Mouse (Mus musculus): ENCODE measurements around the gene Ptprg. TPM values are rescaled to one million over a fixed set of nuclear protein-coding genes. Genes with fewer than 3 reads are reported as not detected.

Gene Ptprg
- total RNA-seq (2021): 10 to 100 TPM; 69.3 to 72.5 TPM

- peak; percentile 88 for DNase-seq
These were observed at the start of gene Ptprg for GRCm38 (mm10) chr14:11553273-11553665. TSS of gene Ptprg (plus strand) at chr14:11553532.

GRCm38 (mm10) chr14:11503803-11504365 lies 49.4 kb upstream of the Ptprg start:
- no peak for DNase-seq

- DNase-seq: peak; percentile 75
These were observed 43.2 kb upstream of the Ptprg start for GRCm38 (mm10) chr14:11510173-11510572.

- DNase-seq: no peak
These were observed 34.2 kb upstream of the Ptprg start for GRCm38 (mm10) chr14:11519171-11519570.

GRCm38 (mm10) chr14:11523052-11523451 lies 30.3 kb upstream of the Ptprg start:
- no peak for DNase-seq

GRCm38 (mm10) chr14:11529591-11529990 lies 23.7 kb upstream of the Ptprg start:
- DNase-seq: no peak

- peak; percentile 16 for DNase-seq
These were observed 18.9 kb upstream of the Ptprg start for GRCm38 (mm10) chr14:11534456-11534855.

- DNase-seq: no peak
These were observed 17.2 kb upstream of the Ptprg start for GRCm38 (mm10) chr14:11536121-11536520.

GRCm38 (mm10) chr14:11551892-11552291 lies 1.4 kb upstream of the Ptprg start:
- no peak for DNase-seq

- peak; percentile 42 for DNase-seq
These were observed 635 bp upstream of the Ptprg start for GRCm38 (mm10) chr14:11552521-11553272.

GRCm38 (mm10) chr14:11553679-11554305 lies 460 bp downstream of the Ptprg start:
- no peak for DNase-seq

GRCm38 (mm10) chr14:11554306-11555041 lies 1.1 kb downstream of the Ptprg start:
- peak; percentile 72 for DNase-seq

- peak; percentile 36 for DNase-seq
These were observed 1.7 kb downstream of the Ptprg start for GRCm38 (mm10) chr14:11555061-11555501.

- DNase-seq: peak; percentile 27
These were observed 2.4 kb downstream of the Ptprg start for GRCm38 (mm10) chr14:11555521-11556355.

GRCm38 (mm10) chr14:11556356-11557130 lies 3.2 kb downstream of the Ptprg start:
- DNase-seq: peak; percentile 72

GRCm38 (mm10) chr14:11558496-11558895 lies 5.2 kb downstream of the Ptprg start:
- no peak for DNase-seq

- DNase-seq: no peak
These were observed 7.4 kb downstream of the Ptprg start for GRCm38 (mm10) chr14:11560641-11561232.

- DNase-seq: no peak
These were observed 8.1 kb downstream of the Ptprg start for GRCm38 (mm10) chr14:11561397-11561796.

- DNase-seq: no peak
These were observed 9.5 kb downstream of the Ptprg start for GRCm38 (mm10) chr14:11562870-11563269.

- DNase-seq: no peak
These were observed 10.3 kb downstream of the Ptprg start for GRCm38 (mm10) chr14:11563656-11564055.

GRCm38 (mm10) chr14:11564456-11564855 lies 11.1 kb downstream of the Ptprg start:
- DNase-seq: no peak
